Mouse (Mus musculus) myocyte (in vitro differentiated cells): ENCODE data around the gene Pdzd9. TPM values are rescaled to one million over a fixed set of nuclear protein-coding genes. Genes with fewer than 3 reads are reported as not detected.
"Not testable (repeated sequence)": the region's sequence is repeated elsewhere in the genome, so short reads cannot be mapped to it uniquely, and the experiment has no call there.

ENCODE experiments used
- H3K27me3 ChIP-seq: one replicate; pipeline ENCODE4 v1.6.1; 2011; ENCODE audit not compliant: control insufficient read depth, insufficient read depth, insufficient read length
- H3K36me3 ChIP-seq: one replicate; pipeline ENCODE4 v1.6.1; 2011; ENCODE audit not compliant: control insufficient read depth, insufficient read depth
- H3K4me2 ChIP-seq: one replicate; pipeline ENCODE4 v1.6.1; 2011; ENCODE audit warnings: low read depth, control low read depth
- H3K4me3 ChIP-seq: one replicate; pipeline ENCODE4 v1.5.1; 2011; ENCODE audit warnings: mild to moderate bottlenecking, control low read depth, moderate library complexity
- H3K79me2 ChIP-seq: one replicate; pipeline ENCODE4 v1.6.1; 2011; ENCODE audit not compliant: control insufficient read depth, insufficient read depth
- H3ac ChIP-seq: one replicate; pipeline ENCODE4 v1.6.1; 2011; ENCODE audit not compliant: control insufficient read depth, insufficient read length
- CEBPB ChIP-seq: IDR thresholded peaks from 2 replicates; pipeline ENCODE4 v1.6.1; 2011; ENCODE audit warnings: mild to moderate bottlenecking, moderate library complexity; ENCODE audit not compliant: poor library complexity, insufficient read depth, severe bottlenecking
- E2F4 ChIP-seq: IDR thresholded peaks from one replicate; pipeline ENCODE4 v1.6.1; 2011; ENCODE audit warnings: mild to moderate bottlenecking, control low read depth, moderate library complexity; ENCODE audit not compliant: insufficient read depth
- MAX ChIP-seq: IDR thresholded peaks from one replicate; pipeline ENCODE4 v1.6.1; 2011; ENCODE audit warnings: low read depth, mild to moderate bottlenecking, control low read depth
- MYOD1 ChIP-seq, 3 experiments: IDR thresholded peaks; one replicate each; pipeline ENCODE4 v1.6.1; 2011; ENCODE audit warnings: control low read depth in 2 of 3, low read depth in 2 of 3, mild to moderate bottlenecking in 2 of 3, moderate library complexity in 1 of 3; ENCODE audit not compliant: insufficient read length in 2 of 3, control insufficient read depth in 1 of 3
- MYOG ChIP-seq, 3 experiments: IDR thresholded peaks; one replicate each; pipeline ENCODE4 v1.6.1; 2011; ENCODE audit warnings: control low read depth in 2 of 3, low read depth in 2 of 3, mild to moderate bottlenecking in 2 of 3; ENCODE audit not compliant: insufficient read length in 2 of 3, control insufficient read depth in 1 of 3, insufficient read depth in 1 of 3
- POLR2A ChIP-seq: IDR thresholded peaks from one replicate; pipeline ENCODE4 v1.6.1; 2011; ENCODE audit warnings: low read depth, mild to moderate bottlenecking, control low read depth, moderate library complexity; ENCODE audit not compliant: insufficient read length
- POLR2AphosphoS2 ChIP-seq: IDR thresholded peaks from one replicate; pipeline ENCODE4 v1.6.1; 2011; ENCODE audit warnings: low read depth, control low read depth; ENCODE audit not compliant: insufficient read length
- REST ChIP-seq: IDR thresholded peaks from one replicate; pipeline ENCODE4 v1.6.1; 2011; ENCODE audit warnings: mild to moderate bottlenecking, control low read depth, moderate library complexity; ENCODE audit not compliant: insufficient read depth, insufficient read length
- SRF ChIP-seq: IDR thresholded peaks from one replicate; pipeline ENCODE4 v1.6.1; 2011; ENCODE audit warnings: low read depth; ENCODE audit not compliant: control insufficient read depth, insufficient read length
- TCF12 ChIP-seq: IDR thresholded peaks from one replicate; pipeline ENCODE4 v1.6.1; 2011; ENCODE audit warnings: mild to moderate bottlenecking, control low read depth; ENCODE audit not compliant: poor library complexity, insufficient read depth, severe bottlenecking
- TCF3 ChIP-seq: IDR thresholded peaks from one replicate; pipeline ENCODE4 v1.6.1; 2011; ENCODE audit warnings: low read depth, control low read depth; ENCODE audit not compliant: insufficient read length
- USF1 ChIP-seq: IDR thresholded peaks from one replicate; pipeline ENCODE4 v1.6.1; 2011; ENCODE audit warnings: low read depth, mild to moderate bottlenecking, control low read depth, moderate library complexity
- polyA plus RNA-seq: library from polyadenylated mRNA; unstranded; fragments of >200 nt; fragmentation: generic; extraction: Trizol; gene quantifications from one replicate; pipeline ENCODE4 v1.2.1, GENCODE M21; 2012; ENCODE audit warnings: missing spikeins

Pdzd9 gene
- 0.16 TPM for polyA plus RNA-seq

- H3ac ChIP-seq, result no peak within 1 kb of the TSS
- no peaks in the 10 kb centered on the region for H3K36me3 ChIP-seq
- no peak within 1 kb of the TSS for H3K4me3 ChIP-seq
- no peak for TF ChIP-seq MYOD1 (IDR thresholded peaks at IDR 0.05; ENCODE audit: control insufficient read depth in 1 of 3, insufficient read length in 2 of 3, low read depth in 2 of 3)
- no peak for TF ChIP-seq USF1
- no peak for TF ChIP-seq SRF
- TF ChIP-seq MAX, result no peak
- TF ChIP-seq MYOG (IDR thresholded peaks at IDR 0.05; ENCODE audit: control insufficient read depth in 1 of 3, insufficient read depth in 1 of 3, insufficient read length in 2 of 3, low read depth in 2 of 3), result no peak
- no peak for TF ChIP-seq TCF12
- no peak for TF ChIP-seq REST
- TF ChIP-seq E2F4, result no peak
- TF ChIP-seq CEBPB, result no peak
- TF ChIP-seq POLR2AphosphoS2, result no peak
- TF ChIP-seq TCF3, result no peak
- no peak for TF ChIP-seq POLR2A
- peak within 1 kb of the TSS; percentile 82 for H3K4me2 ChIP-seq
- H3K27me3 ChIP-seq, result no peaks in the 10 kb centered on the region
- H3K79me2 ChIP-seq, result no peaks in the 10 kb centered on the region
Measured at GRCm38 (mm10) chr7:120670153-120670875, at the start of gene Pdzd9. TSS of gene Pdzd9 (minus strand) at chr7:120670343.

- H3K27me3 ChIP-seq, result no peaks in the 10 kb centered on the region
- TF ChIP-seq E2F4 (no peak), CEBPB (no peak), TCF3 (no peak), TCF12 (no peak), MAX (no peak), USF1 (no peak), POLR2AphosphoS2 (no peak), MYOG (IDR thresholded peaks at IDR 0.05; ENCODE audit: control insufficient read depth in 1 of 3, insufficient read depth in 1 of 3, insufficient read length in 2 of 3, low read depth in 2 of 3) (no peak), POLR2A (no peak), REST (no peak), MYOD1 (IDR thresholded peaks at IDR 0.05; ENCODE audit: control insufficient read depth in 1 of 3, insufficient read length in 2 of 3, low read depth in 2 of 3) (no peak), SRF (no peak)
- no peak overlapping the region for H3K4me3 ChIP-seq
- H3K79me2 ChIP-seq, result peaks cover 49% of the 10 kb centered on the region
- no peak overlapping the region for H3K4me2 ChIP-seq
- no peaks in the 10 kb centered on the region for H3K36me3 ChIP-seq
- no peak overlapping the region for H3ac ChIP-seq
Measured at GRCm38 (mm10) chr7:120717261-120717660, 47.1 kb upstream of the Pdzd9 start.

- not testable (repeated sequence) for H3K4me2 ChIP-seq, H3K36me3 ChIP-seq, H3K27me3 ChIP-seq, H3K4me3 ChIP-seq, H3ac ChIP-seq
- H3K79me2 ChIP-seq, result peaks cover 77% of the 10 kb centered on the region
Measured at GRCm38 (mm10) chr7:120713951-120714350, 43.8 kb upstream of the Pdzd9 start.

GRCm38 (mm10) chr7:120713225-120713624 lies 43.1 kb upstream of the Pdzd9 start:
- H3K4me3 ChIP-seq, result no peak overlapping the region
- TF ChIP-seq E2F4 (no peak), MAX (no peak), TCF3 (no peak), MYOG (IDR thresholded peaks at IDR 0.05; ENCODE audit: control insufficient read depth in 1 of 3, insufficient read depth in 1 of 3, insufficient read length in 2 of 3, low read depth in 2 of 3) (no peak), TCF12 (no peak), REST (no peak), POLR2A (no peak), MYOD1 (IDR thresholded peaks at IDR 0.05; ENCODE audit: control insufficient read depth in 1 of 3, insufficient read length in 2 of 3, low read depth in 2 of 3) (no peak), SRF (no peak), POLR2AphosphoS2 (no peak), USF1 (no peak), CEBPB (no peak)
- no peak overlapping the region for H3K4me2 ChIP-seq
- H3K79me2 ChIP-seq, result peaks cover 79% of the 10 kb centered on the region
- H3K27me3 ChIP-seq, result no peaks in the 10 kb centered on the region
- no peak overlapping the region for H3ac ChIP-seq
- no peaks in the 10 kb centered on the region for H3K36me3 ChIP-seq

GRCm38 (mm10) chr7:120712071-120712470 lies 41.9 kb upstream of the Pdzd9 start:
- Histone ChIP-seq H3K4me2 (no peak overlapping the region), H3K79me2 (peaks cover 78% of the 10 kb centered on the region), H3ac (no peak overlapping the region), H3K36me3 (no peaks in the 10 kb centered on the region), H3K4me3 (no peak overlapping the region), H3K27me3 (no peaks in the 10 kb centered on the region)
- no peak for TF ChIP-seq TCF12
- TF ChIP-seq POLR2AphosphoS2, result no peak
- TF ChIP-seq MYOD1 (IDR thresholded peaks at IDR 0.05; ENCODE audit: control insufficient read depth in 1 of 3, insufficient read length in 2 of 3, low read depth in 2 of 3), result no peak
- no peak for TF ChIP-seq MYOG (IDR thresholded peaks at IDR 0.05; ENCODE audit: control insufficient read depth in 1 of 3, insufficient read depth in 1 of 3, insufficient read length in 2 of 3, low read depth in 2 of 3)
- TF ChIP-seq POLR2A, result no peak
- no peak for TF ChIP-seq USF1
- no peak for TF ChIP-seq CEBPB
- no peak for TF ChIP-seq E2F4
- TF ChIP-seq SRF, result no peak
- no peak for TF ChIP-seq REST
- no peak for TF ChIP-seq MAX
